Mouse (Mus musculus) testis, adult 2 months (tissue): Measurements from ENCODE around the gene Cep89.

ENCODE experiments used
- CTCF ChIP-seq: fragments of 200-500 bp; IDR thresholded peaks from 2 replicates; pipeline ENCODE4 v1.5.1; 2012; ENCODE audit warnings: low read depth, mild to moderate bottlenecking, inconsistent platforms, low read length, moderate library complexity; ENCODE audit not compliant: control insufficient read depth, insufficient read depth, insufficient replicate concordance
- POLR2A ChIP-seq: fragments of 200-500 bp; IDR thresholded peaks from 2 replicates; pipeline ENCODE4 v1.6.1; 2012; ENCODE audit warnings: low read depth, mild to moderate bottlenecking, inconsistent platforms, low read length, moderate library complexity; ENCODE audit not compliant: control insufficient read depth

GRCm38 (mm10) chr7:35401169-35401568 is 4.3 kb downstream of the Cep89 start:
- TF ChIP-seq CTCF: no peak
- no peak for TF ChIP-seq POLR2A
